Mouse (Mus musculus) ES-E14 (cell line): Measurements from ENCODE around the gene Egfr. TPM values are rescaled to one million over a fixed set of nuclear protein-coding genes. Genes with fewer than 3 reads are reported as not detected.
A peak's percentile ranks its signal among the peaks of the same experiment; 100 is the strongest.

Source experiments
- DNase-seq: peaks from one replicate; pipeline ENCODE4 v3.0.0-alpha.2; 2013; ENCODE audit warnings: low read depth, low spot score
- H3K27ac ChIP-seq: 2 replicates; pipeline ENCODE4 v1.5.1; 2012; ENCODE audit warnings: low read depth, mild to moderate bottlenecking, low read length, moderate library complexity, mixed read lengths; ENCODE audit not compliant: poor library complexity, insufficient read depth, severe bottlenecking
- H3K36me3 ChIP-seq: 2 replicates; pipeline ENCODE4 v1.6.1; 2012; ENCODE audit warnings: mild to moderate bottlenecking, low read length, moderate library complexity, mixed read lengths; ENCODE audit not compliant: control insufficient read depth, poor library complexity, insufficient read depth, severe bottlenecking
- H3K4me1 ChIP-seq, 2 experiments: fragments of 150-350 bp in 1 of 2; sonication (generic) in 1 of 2; 2 replicates each; pipeline ENCODE4 v1.6.1; 2012; ENCODE audit warnings: low read length in 2 of 2, mild to moderate bottlenecking in 1 of 2, mixed read lengths in 1 of 2; ENCODE audit not compliant: control insufficient read depth in 2 of 2, insufficient read depth in 2 of 2, poor library complexity in 1 of 2
- H3K4me3 ChIP-seq, 2 experiments: fragments of 150-350 bp in 1 of 2; sonication (generic) in 1 of 2; 2 replicates each; pipeline ENCODE4 v1.5.1; 2012; ENCODE audit warnings: low read length in 2 of 2, low read depth in 1 of 2, mild to moderate bottlenecking in 1 of 2, mixed read lengths in 1 of 2; ENCODE audit not compliant: insufficient read depth in 1 of 2, poor library complexity in 1 of 2, severe bottlenecking in 1 of 2
- H3K9ac ChIP-seq: 2 replicates; pipeline ENCODE4 v1.6.1; 2012; ENCODE audit warnings: low read depth, mild to moderate bottlenecking, low read length, mixed read lengths; ENCODE audit not compliant: poor library complexity, insufficient read depth, severe bottlenecking
- H3K9me3 ChIP-seq: fragments of 150-350 bp; sonication (generic); 2 replicates; pipeline ENCODE4 v1.6.1; 2012; ENCODE audit warnings: low read depth, mild to moderate bottlenecking, low read length; ENCODE audit not compliant: control insufficient read depth, insufficient read depth
- CHD2 ChIP-seq: IDR thresholded peaks from 2 replicates; pipeline ENCODE4 v1.6.1; 2014; ENCODE audit warnings: mild to moderate bottlenecking, low read depth, low read length, inconsistent platforms
- HCFC1 ChIP-seq: IDR thresholded peaks from 2 replicates; pipeline ENCODE4 v1.6.1; 2012; ENCODE audit warnings: low read length, inconsistent platforms, borderline replicate concordance; ENCODE audit not compliant: insufficient read depth
- MAFK ChIP-seq: IDR thresholded peaks from 2 replicates; pipeline ENCODE4 v1.6.1; 2014; ENCODE audit warnings: mild to moderate bottlenecking, low read depth, low read length, inconsistent platforms; ENCODE audit not compliant: insufficient read depth
- ZC3H11A ChIP-seq: IDR thresholded peaks from 2 replicates; pipeline ENCODE4 v1.6.1; 2012; ENCODE audit warnings: low read depth, mild to moderate bottlenecking, inconsistent platforms, low read length, borderline replicate concordance
- ZNF384 ChIP-seq: IDR thresholded peaks from 2 replicates; pipeline ENCODE4 v1.6.1; 2012; ENCODE audit warnings: low read depth, low read length, inconsistent platforms
- in situ Hi-C, 2 experiments: fragments of 600-800 bp; cut with MboI; formaldehyde crosslinking; loops; one replicate each; pipeline ENCODE4 v1.15.1; 2025; ENCODE audit warnings: low sequenced_read_pairs in 2 of 2, inconsistent platforms in 1 of 2; ENCODE audit not compliant: unreplicated experiment in 2 of 2
- total RNA-seq: library from RNA; depleted of rRNA; stranded (reverse); fragments of 300-350 nt; gene quantifications from 2 replicates; pipeline ENCODE4 v1.2.3, GENCODE M21; 2012

Egfr gene
- total RNA-seq, 1 experiment = 22.2 TPM

GRCm38 (mm10) chr11:16914756-16915155 lies 162.8 kb downstream of the Egfr start:
- no peak overlapping the region for H3K4me3 ChIP-seq
- no peak overlapping the region for H3K27ac ChIP-seq
- peaks cover 0 to 2% of the 10 kb centered on the region in 2 experiments; a peak in 1 of 4 replicates for H3K4me1 ChIP-seq
- no peaks in the 10 kb centered on the region for H3K36me3 ChIP-seq
- in situ Hi-C loops = no loop called here
- H3K9ac ChIP-seq = no peak overlapping the region
- H3K9me3 ChIP-seq = no peaks in the 10 kb centered on the region
- no peak for DNase-seq
- no peak for TF ChIP-seq ZC3H11A
- TF ChIP-seq ZNF384 = no peak
- no peak for TF ChIP-seq CHD2
- TF ChIP-seq HCFC1 = no peak
- TF ChIP-seq MAFK = no peak

DNA sequence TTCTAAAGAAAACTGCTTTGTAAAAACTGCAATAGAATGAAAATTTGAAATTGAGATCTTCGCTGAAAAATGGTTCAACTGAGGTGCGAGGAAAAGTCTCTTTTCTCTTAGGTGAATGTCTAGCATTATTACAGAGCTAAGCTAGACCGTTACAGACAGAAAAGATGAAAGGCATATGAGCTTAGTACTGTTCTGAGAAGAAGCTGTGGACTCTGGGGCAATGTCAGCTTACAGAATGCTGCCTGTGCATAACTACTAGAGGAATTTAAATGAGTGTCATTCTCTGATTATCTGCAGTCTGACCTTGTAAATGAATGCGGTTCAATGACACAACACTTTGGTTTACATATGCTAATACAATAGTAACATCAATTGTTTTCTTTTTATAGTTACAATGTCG lies 163.8 kb downstream of the Egfr start:
- peak; percentile 2 for DNase-seq
- H3K9ac ChIP-seq = no peak overlapping the region
- no peak for TF ChIP-seq HCFC1
- no peak for TF ChIP-seq CHD2
- TF ChIP-seq ZNF384 = no peak
- no peak for TF ChIP-seq MAFK
- TF ChIP-seq ZC3H11A = no peak
- in situ Hi-C loops = no loop called here
- no peaks in the 10 kb centered on the region for H3K36me3 ChIP-seq
- no peak overlapping the region for H3K27ac ChIP-seq
- peaks cover 0 to 2% of the 10 kb centered on the region in 2 experiments; a peak in 1 of 4 replicates for H3K4me1 ChIP-seq
- H3K9me3 ChIP-seq = no peaks in the 10 kb centered on the region
- H3K4me3 ChIP-seq = no peak overlapping the region

DNA sequence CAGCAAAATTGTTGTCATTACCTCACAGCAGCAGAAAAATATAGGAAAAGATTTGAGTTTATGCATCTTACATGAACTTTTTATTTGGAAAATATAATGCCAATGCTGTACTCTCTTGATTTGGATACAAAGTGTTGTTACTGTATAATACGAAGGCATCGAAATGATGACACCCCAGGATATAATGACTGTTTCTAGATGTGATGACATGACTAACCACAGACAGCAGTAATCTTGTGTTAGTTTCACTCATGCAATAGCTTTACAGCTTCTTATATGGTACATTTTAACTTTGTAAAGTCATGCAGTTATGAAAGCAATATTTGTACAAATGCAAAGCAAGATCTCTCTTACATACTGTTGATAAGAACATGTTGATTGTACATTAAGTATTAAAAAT lies 165.5 kb downstream of the Egfr start:
- DNase-seq = no peak
- H3K27ac ChIP-seq = no peak overlapping the region
- in situ Hi-C loops = no loop called here
- no peak overlapping the region for H3K4me3 ChIP-seq
- H3K9ac ChIP-seq = no peak overlapping the region
- peaks cover 0 to 2% of the 10 kb centered on the region in 2 experiments; a peak in 1 of 4 replicates for H3K4me1 ChIP-seq
- H3K36me3 ChIP-seq = no peaks in the 10 kb centered on the region
- TF ChIP-seq ZC3H11A (no peak), MAFK (no peak), HCFC1 (no peak), ZNF384 (no peak)
- no peaks in the 10 kb centered on the region for H3K9me3 ChIP-seq

DNA sequence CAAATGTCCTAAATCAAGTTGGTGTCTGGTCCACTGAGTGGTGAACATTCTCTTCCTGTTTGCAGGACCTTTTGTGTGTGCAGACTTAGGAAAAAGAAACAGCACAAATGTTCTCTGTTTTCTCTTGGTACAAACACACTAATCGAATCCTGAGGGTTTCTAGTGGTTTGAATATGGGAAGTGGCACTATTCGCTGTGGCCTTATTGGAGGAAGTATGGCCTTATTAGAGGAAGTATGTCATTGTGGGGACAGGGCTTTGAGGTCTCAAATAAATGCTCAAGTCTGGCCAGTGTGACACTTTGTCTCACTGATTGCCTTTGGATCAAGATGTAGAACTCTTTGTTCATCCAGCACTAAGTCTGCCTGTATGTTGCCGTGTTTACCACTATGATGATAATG lies 180.2 kb downstream of the Egfr start:
- no peak overlapping the region for H3K9ac ChIP-seq
- no peaks in the 10 kb centered on the region for H3K36me3 ChIP-seq
- DNase-seq = no peak
- in situ Hi-C loops = no loop called here
- no peaks in the 10 kb centered on the region for H3K4me1 ChIP-seq
- no peak overlapping the region for H3K27ac ChIP-seq
- no peak overlapping the region for H3K4me3 ChIP-seq
- TF ChIP-seq ZC3H11A = no peak
- no peak for TF ChIP-seq HCFC1
- TF ChIP-seq CHD2 = no peak
- TF ChIP-seq ZNF384 = no peak
- TF ChIP-seq MAFK = no peak
- H3K9me3 ChIP-seq = 0 out of 2 replicates have a peak, but pooled peaks cover 2% of the 10 kb centered on the region

- Histone ChIP-seq H3K4me1 (no peaks in the 10 kb centered on the region), H3K4me3 (no peak overlapping the region), H3K27ac (no peak overlapping the region), H3K9me3 (no peaks in the 10 kb centered on the region), H3K36me3 (no peaks in the 10 kb centered on the region), H3K9ac (no peak overlapping the region)
- no peak for DNase-seq
- no peak for TF ChIP-seq CHD2
- no peak for TF ChIP-seq ZNF384
- no peak for TF ChIP-seq HCFC1
- TF ChIP-seq MAFK = no peak
- TF ChIP-seq ZC3H11A = no peak
- in situ Hi-C loops = no loop called here
Observed at GRCm38 (mm10) chr11:16935577-16936236, 183.7 kb downstream of the Egfr start.
